Mouse (Mus musculus) heart, postnatal 25 days (tissue): ENCODE data around the gene Acbd6. TPM values are rescaled to one million over a fixed set of nuclear protein-coding genes. Genes with fewer than 3 reads are reported as not detected.

ENCODE experiments used
- DNase-seq: peaks from one replicate; pipeline ENCODE4 v3.0.0; 2022; ENCODE audit warnings: low spot score
- intact Hi-C: fragments of 180-260 bp; cut with DNase I; formaldehyde crosslinking; loops from one replicate; pipeline ENCODE4 v1.15.1; 2025
- total RNA-seq, 2 experiments: library from RNA; stranded (reverse); gene quantifications; 2 replicates each; pipeline ENCODE4 v1.2.3; 2021

The Acbd6 gene
- total RNA-seq, 2 experiments from 2014 or later, result 57.5 to 59.3 TPM

DNA sequence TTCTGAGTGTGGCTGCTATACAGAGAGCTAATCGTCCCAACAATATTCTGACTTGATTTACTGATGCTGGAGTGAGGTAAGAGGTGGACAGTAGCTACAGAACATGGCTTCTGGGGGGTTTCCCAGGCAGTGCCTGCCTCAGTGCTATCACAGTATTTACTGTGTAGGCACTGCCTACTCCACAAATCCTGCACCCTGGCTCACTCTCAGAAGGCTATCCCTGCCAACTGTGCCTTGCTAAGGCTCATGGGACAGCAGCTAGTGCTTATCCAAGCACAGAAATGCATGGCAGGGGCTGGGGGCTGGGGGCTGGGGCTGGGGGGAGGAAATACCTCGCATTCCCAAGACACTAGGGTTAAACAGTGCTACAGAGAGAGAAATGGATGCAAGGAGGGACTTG, 155.4 kb downstream of the Acbd6 start:
- intact Hi-C loops, result no loop called here

DNA sequence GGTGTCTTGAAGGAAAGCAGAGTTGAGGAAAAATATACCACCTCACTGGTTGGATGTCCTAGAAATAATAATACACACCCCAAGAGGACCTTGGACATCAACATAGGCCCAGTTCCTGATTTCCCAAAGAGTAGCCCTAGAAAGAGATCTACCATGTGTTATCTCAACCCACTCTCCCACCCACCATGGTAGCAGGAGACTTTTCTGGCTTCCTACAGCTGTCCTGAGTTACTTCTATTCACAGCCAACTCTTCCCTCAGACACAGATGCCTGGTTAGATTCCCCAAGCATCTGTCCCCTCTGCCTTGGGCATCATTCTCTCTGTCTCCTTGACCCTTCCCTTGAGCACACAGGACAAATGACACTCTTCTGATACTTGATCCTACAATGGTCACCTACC, 157.4 kb downstream of the Acbd6 start:
- intact Hi-C loops, result no loop called here

More for the DNA sequence above, 155.4 kb downstream of the Acbd6 start:
- DNase-seq, result no peak

DNA sequence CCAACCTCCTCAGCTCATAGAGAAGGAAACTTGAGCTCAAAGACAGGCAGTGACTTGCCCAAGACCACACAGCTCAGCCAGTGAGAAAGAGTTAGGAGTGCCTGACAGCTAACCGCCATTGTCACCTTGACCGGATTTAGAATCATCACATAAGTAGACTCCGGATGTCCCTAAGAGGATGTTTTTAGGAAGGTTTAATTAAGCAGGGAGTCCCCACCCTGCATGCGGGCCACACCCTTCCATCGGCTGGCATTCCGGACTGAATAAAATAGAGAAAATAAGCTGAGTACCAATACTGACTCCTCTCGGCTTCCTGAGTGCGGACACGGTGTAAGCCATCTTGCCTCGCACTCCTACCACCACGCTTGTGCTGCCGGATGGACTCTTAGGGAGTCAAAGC, 159.4 kb downstream of the Acbd6 start:
- DNase-seq, result no peak
- intact Hi-C loops, result no loop called here

More for the DNA sequence above, 157.4 kb downstream of the Acbd6 start:
- no peak for DNase-seq

DNA sequence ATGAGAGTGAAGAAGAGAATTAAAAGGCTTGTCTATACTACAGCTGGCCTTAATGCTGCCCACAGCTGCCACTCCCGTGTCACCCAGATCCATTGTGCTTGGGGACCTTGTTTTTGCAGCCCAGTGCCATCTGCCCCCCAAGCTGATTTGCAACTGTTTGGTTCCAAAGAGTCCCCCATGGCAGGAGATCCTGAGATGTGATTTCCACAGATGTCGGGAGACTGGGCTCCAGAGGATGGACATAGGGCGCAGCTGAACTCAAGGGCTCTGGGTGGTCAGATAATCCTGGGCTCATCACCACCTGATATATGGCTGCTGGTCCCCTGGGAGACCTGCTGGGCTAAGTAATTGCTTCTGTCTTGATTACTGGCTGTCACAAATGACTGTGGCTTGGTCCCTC, 160.9 kb downstream of the Acbd6 start:
- intact Hi-C loops, result no loop called here
- DNase-seq, result no peak

DNA sequence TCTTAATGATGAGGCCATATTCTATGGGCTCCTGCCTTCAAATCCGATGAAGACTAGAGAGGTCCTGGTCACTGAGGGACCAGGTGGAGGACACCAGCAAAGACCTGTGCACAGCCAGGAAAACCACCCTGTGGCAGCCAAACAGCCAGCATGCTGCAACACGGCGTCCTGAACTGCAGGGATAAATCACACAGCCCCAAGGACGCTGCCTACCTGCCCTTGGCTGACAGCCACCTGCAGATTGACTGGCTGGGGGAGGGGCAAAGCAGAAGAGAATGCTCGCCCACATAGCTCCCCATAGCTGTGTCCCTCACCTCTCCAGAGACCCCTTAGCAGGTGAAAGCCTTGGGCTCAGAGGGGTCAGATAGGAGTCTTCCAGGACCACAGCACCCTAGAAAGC, 162.1 kb downstream of the Acbd6 start:
- intact Hi-C loops, result loop anchor here (5.0 kb wide), 1 partner anchor 143 kb away; no protein-coding TSS in a partner anchor
- DNase-seq, result no peak

DNA sequence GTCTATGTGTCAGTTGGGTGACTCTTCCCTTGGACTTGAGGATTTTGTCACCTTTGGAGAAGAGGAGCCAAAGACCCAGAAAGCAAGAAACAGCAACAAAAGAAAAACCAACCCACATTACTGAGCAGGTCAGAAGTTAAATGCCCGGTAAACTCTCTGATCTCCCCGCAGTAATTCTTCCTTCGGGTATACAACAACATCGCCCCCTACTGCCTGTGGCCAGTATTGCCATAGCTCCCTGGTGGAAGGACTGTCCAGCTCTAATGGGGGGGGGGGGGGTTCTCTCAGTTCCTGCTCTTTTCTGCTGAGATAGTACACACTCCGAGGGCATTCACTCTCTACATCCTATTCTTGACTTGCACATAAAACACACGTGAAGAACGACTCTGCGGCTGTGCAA, 163.5 kb downstream of the Acbd6 start:
- DNase-seq, result no peak
- intact Hi-C loops, result loop anchor here (5.0 kb wide), 1 partner anchor 144 kb away; no protein-coding TSS in a partner anchor

DNA sequence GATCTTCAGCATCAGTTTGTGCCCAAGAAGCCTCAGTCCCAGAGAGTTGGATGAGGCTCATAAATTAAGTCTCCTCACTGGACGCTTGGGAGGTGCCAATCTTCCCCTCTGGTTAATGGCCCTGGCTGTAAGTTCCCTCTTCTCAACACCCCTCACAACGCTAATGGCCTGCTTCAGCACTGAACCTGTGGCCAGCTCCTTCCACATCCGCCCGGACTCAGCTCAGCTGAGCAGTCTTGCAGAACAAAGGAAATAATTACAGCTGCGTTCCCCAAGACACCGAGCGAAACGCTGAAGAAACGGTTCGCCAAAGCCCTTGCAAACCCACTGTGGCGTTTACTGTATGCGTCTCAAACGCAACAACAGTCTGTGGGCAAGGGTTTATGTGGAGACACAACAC, 164.3 kb downstream of the Acbd6 start:
- intact Hi-C loops, result loop anchor here (5.0 kb wide), 1 partner anchor 145 kb away; no protein-coding TSS in a partner anchor
- DNase-seq, result no peak

DNA sequence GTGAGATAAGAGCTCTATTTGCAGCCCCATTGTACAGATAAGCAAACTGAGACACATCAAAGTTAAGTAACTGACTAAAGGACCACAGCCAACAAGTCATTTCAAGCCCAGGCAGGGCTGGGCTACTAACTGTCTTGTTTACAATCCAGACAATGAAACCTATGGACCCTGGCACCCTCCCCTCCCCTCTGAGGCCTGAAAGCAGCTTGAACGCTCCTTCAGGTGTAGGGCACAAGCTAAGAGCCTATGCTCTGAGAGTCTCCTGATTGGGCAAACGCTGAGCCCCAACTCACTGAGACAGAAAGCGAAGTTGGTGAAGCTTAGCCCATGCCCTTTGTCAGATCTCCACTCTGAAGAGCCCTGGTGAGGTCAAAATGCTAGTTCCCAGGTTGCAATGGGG, 166.4 kb downstream of the Acbd6 start:
- intact Hi-C loops, result loop anchor here (5.0 kb wide), 1 partner anchor 147 kb away; no protein-coding TSS in a partner anchor
- no peak for DNase-seq

DNA sequence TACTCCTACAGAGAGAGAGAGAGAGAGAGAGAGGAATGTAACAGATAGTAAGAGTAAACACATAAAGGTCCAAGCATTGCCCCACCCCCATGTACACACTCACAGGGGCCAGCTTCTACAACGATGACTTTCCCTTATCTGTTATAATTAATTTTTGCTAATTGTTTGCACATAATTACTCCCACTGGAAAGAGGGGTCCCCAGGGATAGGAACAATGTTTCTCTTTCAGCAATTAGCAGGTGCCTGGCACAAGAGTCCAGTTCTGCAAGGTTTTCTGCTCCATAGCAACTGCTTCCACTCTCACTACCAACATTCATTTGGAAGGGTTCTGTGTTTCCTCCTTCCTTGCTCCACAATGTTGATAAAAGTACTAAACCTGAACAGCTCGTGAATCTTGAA, 168.0 kb downstream of the Acbd6 start:
- no peak for DNase-seq
- intact Hi-C loops, result no loop called here

DNA sequence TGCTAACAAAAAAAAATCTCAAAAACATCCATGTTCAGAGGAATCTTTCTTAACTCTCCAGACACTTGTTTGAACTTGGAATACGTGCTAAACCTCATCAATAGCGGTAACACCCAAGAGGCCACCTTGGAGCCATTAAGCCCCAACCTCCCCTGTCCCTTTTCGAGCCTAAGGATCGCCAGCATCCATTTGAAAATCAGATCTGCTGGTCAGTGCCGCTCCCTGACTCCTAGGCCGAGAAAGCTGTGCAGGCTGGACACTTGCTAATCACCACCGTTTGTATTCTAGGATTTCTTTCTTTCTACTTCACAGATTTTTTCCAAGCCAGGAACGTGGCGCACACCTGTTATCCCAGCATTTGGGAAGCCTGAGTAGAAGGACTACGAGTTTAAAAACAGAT, 169.9 kb downstream of the Acbd6 start:
- intact Hi-C loops, result no loop called here
- no peak for DNase-seq

DNA sequence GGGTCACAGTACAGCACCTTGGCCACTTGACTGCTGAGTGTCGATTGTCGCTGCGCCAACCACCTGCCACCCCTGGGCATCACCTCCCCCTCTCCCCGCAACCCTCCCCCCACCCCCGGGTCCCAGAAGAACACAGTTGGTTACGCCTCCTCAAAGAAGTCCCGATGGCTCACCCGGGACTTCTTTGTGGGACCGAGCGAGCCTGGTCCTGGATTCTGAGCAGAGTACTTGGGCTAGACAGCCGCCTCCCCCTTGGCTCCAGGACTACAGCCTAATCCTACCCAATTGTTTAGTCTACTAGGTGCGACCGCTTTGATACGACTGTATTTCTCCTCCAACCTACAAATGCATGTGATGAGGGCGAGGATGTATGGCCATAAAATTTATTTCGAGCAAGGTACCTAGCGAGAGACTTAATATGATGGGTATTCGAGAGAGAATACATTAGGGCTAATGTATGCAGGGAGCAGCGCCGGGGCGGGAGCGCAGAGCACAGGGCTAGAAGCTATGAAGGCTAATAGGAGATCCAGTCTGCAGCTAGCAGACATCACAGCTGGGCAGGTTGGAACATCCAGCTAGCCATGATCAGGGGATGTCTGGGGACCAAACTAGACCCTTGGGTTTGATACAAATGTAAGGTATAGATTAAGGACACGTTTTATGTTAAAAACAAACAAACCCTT, 171.3 kb downstream of the Acbd6 start:
- no peak for DNase-seq
- intact Hi-C loops, result no loop called here

DNA sequence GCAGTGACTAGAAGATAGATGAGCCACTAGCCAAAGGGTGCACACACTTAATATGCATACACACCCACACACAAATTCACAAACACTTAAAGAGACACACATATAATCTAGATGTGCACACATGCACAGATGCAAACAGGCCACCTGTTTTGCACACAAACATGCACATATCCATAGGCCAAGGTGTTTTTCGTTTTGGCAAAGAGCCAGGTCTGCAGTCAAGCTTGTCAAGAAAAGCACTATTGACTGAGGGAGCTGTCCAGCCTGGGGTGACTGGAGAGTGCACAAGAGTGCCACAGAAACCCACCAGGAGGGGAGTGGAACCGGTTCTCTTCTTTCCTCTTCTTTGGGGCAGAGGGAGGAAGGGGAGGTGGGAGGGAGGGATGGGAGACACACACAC, 173.2 kb downstream of the Acbd6 start:
- DNase-seq, result no peak
- intact Hi-C loops, result no loop called here

DNA sequence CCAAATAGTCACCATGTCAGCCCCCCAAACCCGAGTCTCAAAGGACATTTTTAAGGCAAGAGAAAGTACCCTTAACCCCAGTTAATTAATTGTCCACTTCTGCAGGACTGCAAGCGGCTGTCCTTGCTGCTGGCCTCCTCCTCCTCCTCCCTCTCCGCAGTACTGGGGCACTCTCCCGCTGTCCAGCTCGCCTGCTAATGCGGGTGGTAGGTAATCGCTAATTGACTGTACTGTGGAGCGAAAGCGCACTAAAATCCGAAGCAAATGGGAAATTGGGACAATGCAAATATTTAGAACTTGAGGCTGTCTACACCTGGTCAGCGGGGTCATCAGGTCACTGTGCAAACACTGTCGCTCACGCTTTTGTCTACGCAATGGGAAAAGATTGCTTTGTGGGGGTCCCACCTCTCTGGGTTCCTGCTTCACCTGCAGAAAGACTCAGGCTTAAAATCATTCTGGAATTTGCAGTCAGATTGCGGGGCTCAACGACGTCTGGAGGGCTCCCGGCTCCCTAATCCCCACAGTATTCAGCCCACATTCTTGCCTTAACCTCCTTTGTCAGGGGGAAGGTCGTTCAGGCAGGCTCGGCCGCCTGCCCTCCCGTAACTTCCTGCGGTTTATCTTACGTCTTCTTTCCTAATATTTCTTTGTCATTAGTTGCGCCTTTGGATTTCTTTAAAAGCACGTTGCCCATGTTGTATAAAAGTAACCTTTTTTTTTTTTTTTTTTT, 178.3 kb downstream of the Acbd6 start:
- DNase-seq, result no peak
- intact Hi-C loops, result no loop called here

DNA sequence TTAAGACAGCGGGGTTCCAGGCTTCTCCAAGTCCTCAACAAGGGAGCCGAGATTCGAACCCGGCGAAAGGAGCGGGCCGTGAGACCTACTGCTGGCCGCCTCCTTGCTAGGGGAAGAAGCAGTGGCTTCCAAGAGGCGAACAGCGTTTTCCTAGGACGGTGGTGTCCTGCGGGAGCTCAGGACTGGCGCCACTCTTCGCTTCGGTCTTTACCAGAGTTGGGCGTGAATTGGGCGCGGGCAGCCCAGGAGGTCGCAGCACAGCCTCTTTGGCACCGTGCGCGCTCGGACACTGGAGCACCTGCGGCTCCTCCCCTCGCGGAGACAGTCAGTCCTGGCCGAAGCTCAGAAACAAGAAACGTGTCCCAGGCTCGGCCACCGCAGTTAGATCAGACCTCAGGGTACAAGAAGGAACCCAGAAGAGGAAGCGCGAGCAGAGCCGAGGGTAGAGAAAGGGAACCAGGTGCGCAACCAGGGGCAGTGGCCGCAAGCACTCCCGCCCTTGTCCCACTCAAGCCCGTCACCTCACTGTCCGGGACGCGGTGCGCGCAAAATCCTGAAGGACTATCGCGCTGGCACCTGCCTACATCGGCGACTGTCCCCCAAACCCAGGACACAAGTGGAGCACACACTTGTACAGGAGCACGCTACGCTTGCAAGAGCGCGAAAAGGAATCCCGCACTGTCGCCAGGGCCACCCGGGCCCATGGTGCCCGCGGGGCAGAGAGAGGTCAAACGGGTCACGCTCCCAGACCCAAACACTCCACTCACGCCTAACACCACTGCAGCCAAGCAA, 179.3 kb downstream of the Acbd6 start:
- DNase-seq, result no peak

DNA sequence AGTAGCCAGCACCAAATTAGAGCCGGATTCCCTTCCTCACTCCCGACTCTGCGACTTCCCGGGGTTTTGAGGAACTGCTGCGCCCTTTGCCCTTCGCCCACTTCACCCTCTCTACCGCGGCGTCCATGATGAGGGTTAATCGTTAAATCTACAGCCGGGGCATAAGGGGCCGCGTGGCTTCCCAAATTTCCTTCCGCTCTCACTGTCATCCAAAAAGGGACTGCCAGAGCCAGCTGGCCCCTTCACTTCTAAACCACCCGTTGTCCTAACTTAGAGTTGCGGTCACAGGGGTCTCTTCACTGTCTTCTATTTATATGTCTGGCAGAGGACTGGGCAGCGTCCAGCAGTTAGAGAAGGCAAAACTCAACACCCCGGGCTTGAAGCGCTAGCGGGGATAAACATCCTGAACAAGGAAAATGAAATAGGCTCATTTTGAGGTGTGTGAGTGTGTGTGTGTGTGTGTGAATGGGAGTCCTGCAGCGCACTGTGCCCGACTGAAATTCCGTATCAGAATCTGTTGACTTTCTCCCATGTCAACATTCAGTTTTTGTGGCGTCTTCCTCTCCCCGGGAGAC, 180.0 kb downstream of the Acbd6 start:
- no peak for DNase-seq
- intact Hi-C loops, result no loop called here

More for the DNA sequence above, 179.3 kb downstream of the Acbd6 start:
- intact Hi-C loops, result no loop called here

Other genes starting within 250 kb of the Acbd6 start
- gene Xpr1, start 140.7 kb upstream of the Acbd6 start, total RNA-seq, result 10 to 100 TPM; 29.3 to 32.1 TPM
- gene Lhx4, start 193.6 kb downstream of the Acbd6 start, total RNA-seq, result not detected